Mouse (Mus musculus) heart, adult 2 months (tissue): ENCODE data around the gene Bbs7.

Source experiments
- CTCF ChIP-seq: fragments of 200-600 bp; IDR thresholded peaks from 2 replicates; pipeline ENCODE4 v1.8.1; 2022; ENCODE audit warnings: antibody characterized with exemption, mild to moderate bottlenecking, moderate library complexity
- EP300 ChIP-seq: fragments of 200-500 bp; IDR thresholded peaks from 2 replicates; pipeline ENCODE4 v1.6.1; 2011; ENCODE audit warnings: low read depth, low read length, control low read depth; ENCODE audit not compliant: insufficient read depth
- POLR2A ChIP-seq: fragments of 200-500 bp; IDR thresholded peaks from 2 replicates; pipeline ENCODE4 v1.6.1; 2011; ENCODE audit warnings: mild to moderate bottlenecking, low read depth, low read length, control low read depth; ENCODE audit not compliant: insufficient read depth

- TF ChIP-seq POLR2A = no peak
- no peak for TF ChIP-seq CTCF
- no peak for TF ChIP-seq EP300
Observed at GRCm38 (mm10) chr3:36642736-36643135, 29.5 kb upstream of the Bbs7 start.
